Mouse (Mus musculus) left cerebral cortex, adult 8-10 months (tissue): ENCODE data around the gene Dbi. TPM values are rescaled to one million over a fixed set of nuclear protein-coding genes. Genes with fewer than 3 reads are reported as not detected.

Source experiments
- DNase-seq, 2 experiments: peaks; one replicate each; pipeline ENCODE4 v3.0.0; 2022; ENCODE audit warnings: low spot score in 2 of 2
- total RNA-seq, 4 experiments: library from RNA; stranded (reverse); gene quantifications; 2 replicates each; pipeline ENCODE4 v1.2.4; 2022

Gene Dbi
- 100 to 1,000 TPM; 223 to 389 (median 294) TPM for total RNA-seq

- peak; percentile 90 to 97 for DNase-seq
Observed at GRCm38 (mm10) chr1:120120969-120121811, at the start of gene Dbi, which contains the start of gene 3110009E18Rik. Gene Dbi (minus strand): TSS chr1:120121078. Gene 3110009E18Rik (plus strand): TSS chr1:120121187.

DNA sequence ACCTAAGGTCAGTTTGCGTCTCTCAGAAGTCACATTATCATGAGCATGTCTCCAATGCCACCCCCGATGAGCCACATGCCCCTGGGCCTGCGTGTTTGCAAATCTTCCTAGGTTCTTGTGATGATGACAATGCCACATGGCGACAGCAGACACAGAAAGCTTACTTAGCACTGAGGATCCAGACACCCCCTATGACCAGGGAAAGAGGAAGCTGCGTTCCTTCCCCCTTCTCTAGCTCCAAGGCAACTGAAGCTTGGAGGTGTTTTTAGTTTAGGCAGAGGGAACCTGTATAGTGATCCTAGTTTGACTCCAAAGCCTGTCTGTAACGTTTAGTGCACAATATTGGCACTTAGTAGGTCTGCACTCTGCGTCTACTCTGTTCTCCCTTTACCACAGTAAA is 49.4 kb upstream of the Dbi start:
- DNase-seq: no peak

- no peak for DNase-seq
Observed at GRCm38 (mm10) chr1:120168674-120169073, 47.8 kb upstream of the Dbi start.

DNA sequence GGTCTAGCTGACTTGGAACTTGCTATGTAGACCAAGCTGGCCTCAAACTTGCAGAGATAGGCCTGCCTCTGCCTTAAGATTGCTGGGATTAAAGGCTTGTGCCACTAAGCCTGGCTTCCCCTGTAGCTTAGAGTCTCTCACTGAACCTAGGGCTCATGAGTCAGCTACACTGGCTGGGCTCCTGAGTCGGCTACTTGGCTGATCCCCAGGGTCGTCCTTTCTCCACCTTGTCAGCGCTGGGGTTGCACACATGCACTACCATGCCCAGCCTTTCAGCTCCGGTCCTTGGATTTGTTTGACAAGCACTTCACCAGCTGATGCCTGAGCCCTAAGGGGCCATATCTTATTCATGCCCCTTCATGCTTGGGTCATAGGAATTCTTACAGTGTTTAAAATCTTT is 47.1 kb upstream of the Dbi start:
- no peak for DNase-seq

DNA sequence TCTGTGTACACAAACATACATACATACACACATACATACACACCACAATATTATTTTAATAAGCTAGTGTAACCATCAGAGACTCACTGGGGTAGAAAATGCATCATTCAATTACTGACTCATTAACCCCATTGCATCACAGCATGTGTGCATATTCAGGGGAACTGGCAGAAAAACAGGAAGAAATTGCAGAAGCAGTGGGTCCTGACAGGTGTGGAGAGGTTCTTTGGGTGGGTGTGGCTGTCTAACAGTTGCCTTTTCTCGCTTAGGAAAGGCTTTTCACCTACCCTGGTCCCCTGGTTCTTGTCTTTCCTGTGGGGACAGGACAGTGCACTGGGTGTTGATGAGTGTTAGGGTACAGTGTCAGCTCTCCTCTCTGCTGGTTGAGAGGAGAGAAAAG is 41.7 kb upstream of the Dbi start:
- DNase-seq: no peak

- no peak for DNase-seq
Observed at GRCm38 (mm10) chr1:120161502-120161901, 40.6 kb upstream of the Dbi start.

- DNase-seq: no peak
Observed at GRCm38 (mm10) chr1:120158474-120159127, 37.7 kb upstream of the Dbi start.

DNA sequence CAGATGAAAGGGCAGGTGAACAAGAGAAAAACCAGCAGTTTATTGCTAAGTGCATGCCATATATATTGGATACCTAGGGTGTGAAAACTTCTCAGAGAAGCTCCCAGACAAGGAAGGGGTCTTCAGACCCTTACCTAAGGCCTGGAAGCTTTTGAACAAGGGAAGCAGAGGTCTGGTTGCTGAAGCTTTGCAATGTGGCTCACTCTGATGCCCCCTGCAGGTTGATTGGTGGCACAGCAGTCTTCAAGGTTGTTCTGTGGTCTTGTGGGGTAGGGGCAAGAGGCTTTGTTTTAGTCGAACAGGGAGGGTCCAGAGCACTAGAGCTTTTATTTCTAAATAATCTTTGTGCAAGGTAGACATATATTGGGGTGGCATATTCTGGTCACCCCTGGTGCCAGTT is 34.4 kb upstream of the Dbi start:
- no peak for DNase-seq

GRCm38 (mm10) chr1:120154232-120154631 is 33.4 kb upstream of the Dbi start:
- DNase-seq: no peak

DNA sequence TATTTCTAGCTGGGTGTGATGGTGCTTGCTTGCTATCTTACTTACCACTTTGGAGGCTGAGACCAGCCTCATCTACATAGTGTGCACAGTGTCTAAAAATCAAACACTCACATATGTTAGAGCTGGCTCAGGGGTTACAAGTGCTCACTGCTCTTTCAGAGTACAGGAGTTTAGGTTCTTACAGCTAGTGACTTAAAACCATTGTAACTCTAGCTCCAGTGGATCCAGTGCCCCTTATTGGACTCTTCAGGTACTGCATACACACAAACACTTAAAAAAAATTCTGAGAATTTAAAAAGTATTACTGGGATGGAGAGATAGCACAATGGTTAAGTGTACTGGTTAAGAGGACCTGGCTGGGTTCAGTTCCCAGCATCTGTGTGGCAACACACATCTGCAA is 26.1 kb upstream of the Dbi start:
- no peak for DNase-seq

DNA sequence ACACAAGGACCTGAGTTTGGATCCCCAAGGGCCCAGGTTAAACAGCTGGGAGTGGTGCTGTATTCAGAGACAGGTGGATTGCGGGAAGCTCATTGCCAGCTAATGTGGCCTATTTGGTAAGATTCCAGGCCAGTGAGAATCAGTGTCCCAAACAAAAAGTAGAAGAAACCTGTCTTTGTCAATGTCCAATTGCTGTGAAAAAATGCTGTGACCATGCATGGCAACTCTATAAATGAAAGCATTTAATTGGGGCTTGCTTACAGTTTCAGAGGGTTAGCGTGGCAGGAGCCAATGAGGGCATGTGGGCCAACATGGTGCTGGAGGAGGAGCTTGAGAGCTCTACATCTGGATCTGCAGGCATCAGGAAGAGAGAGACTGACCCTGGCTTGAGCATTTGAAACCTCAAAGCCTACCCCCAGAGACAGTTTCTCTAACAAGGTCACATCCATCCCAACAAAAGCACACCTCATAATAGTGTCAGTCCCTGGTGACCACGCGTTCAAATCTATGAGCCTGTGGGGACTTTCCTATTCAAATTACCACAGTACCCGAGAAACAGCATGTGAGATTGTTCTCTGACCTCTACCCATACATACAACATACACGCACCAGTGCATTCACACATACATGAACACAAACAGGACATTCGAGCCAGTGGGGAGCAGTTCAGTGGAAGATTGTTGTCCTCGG is 24.8 kb upstream of the Dbi start:
- no peak for DNase-seq

GRCm38 (mm10) chr1:120142551-120142950 is 21.7 kb upstream of the Dbi start:
- DNase-seq: no peak

GRCm38 (mm10) chr1:120140144-120140693 is 19.3 kb upstream of the Dbi start:
- DNase-seq: no peak

DNA sequence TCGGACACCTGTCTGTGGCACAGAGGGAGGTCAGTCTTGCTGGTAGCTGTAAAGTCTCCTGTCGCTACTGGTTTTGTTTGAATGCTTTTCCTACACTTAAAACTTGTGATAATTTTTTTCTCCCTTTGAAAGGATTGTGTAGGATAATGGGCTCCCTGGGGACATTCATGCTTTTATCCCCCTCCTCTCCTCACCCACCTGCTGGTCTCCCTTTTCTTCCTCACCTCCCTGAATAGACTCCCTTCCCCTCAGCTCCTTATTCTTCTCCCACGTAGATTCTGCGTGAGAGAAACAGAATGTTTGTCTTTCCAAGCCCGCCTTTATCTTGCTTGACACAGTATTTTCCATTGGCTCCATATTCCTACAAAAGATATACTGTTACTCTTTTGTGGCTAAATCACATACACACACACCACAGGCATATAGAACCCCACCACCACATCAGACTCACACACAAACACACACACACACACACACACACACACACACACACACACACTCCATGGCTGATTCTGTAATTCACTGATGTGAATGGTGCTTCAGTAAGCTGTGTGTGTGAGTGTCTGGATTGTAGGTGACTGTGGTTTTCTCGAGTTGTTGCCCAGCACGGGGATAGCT is 18.2 kb upstream of the Dbi start:
- no peak for DNase-seq

DNA sequence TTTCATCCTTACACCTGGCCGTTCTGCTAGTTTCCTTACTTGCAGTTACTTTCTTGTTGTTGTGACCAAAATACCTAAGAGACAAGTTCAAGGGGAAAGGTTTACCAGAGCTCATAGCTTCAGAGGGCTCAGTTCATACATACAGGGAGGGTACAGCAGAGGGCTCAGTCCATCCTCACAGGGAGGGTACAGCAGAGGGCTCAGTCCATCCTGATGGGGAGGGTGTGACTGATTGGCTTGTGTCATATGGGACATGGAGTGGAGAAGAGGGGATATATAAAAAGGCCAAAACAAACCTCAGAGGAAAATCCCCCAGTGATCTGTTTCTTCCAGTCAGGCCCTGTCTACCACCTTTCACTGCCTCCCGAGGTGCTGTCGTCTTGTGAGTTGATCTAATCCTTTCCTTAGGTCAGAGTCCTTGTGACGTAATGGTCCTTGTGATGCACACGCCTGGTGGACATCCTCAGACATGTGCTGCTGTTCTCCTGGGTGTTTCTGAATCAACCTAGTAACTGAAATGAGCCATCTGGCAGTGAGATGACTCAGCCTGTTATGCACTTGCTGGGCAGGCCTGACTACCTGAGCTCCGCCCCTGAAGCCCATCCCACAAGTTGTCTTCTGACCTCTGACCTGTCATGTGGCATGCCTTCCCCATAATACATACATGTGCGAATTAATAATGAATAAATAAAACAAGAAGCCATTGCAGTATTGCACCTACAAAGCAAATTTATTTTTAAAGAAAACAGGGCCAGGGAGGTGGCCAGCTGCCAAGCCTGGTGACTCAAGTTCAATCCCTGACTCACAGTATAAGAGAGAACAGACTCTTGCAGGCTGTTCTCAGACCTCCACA is 15.3 kb upstream of the Dbi start:
- peak in 1 of 2 experiments; percentile 84 for DNase-seq

- DNase-seq: peak in 1 of 2 experiments; percentile 30
Observed at GRCm38 (mm10) chr1:120132376-120132775, 11.5 kb upstream of the Dbi start.

DNA sequence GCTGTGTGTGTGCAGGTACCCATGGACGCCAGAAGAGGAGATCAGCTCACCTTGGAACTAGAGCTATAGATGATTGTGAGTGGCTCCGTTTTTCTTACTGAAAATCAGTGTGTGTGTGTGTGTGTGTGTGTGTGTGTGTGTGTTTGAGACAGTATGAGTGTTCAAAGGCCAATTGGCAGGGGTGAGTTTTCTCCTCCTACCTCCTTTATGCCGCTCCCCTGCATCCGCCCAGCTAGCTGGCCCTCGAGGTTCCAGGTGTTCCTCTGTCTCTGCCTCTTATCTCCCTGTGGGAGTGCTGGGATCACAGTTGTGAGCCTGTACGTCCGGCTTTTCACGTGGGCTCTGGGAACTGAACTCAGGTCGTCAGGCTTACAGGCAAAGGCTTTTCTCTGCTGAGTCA is 5.4 kb upstream of the Dbi start:
- no peak for DNase-seq

DNA sequence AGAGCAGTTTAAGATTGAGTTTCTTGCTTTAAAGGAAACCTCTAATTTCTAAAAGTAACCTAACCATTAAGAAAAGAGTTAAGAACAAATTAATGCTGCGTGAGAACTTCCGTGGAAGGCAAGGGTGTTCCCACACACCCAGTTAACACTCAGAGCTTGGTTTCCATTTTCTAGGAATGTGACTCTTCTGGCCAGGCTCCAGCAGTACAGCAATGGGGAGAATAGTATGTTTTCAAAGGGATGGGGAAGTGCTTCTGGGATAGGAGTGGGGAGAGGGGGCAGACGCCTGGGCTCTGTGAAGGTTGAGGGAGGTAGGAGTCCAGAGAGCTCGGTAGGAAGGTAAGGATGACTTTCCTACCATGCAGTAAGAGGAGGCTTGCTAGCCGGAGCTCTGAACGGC is 4.6 kb upstream of the Dbi start:
- DNase-seq: no peak

- DNase-seq: no peak
Observed at GRCm38 (mm10) chr1:120124839-120125238, 4.0 kb upstream of the Dbi start.

- DNase-seq: no peak
Observed at GRCm38 (mm10) chr1:120122634-120123383, 1.9 kb upstream of the Dbi start.
